Mouse (Mus musculus) CH12.LX (cell line): ENCODE results near the gene Tead1. TPM values are rescaled to one million over a fixed set of nuclear protein-coding genes. Genes with fewer than 3 reads are reported as not detected.

Source experiments
- DNase-seq: peaks from one replicate; pipeline ENCODE4 v3.0.0-alpha.2; 2013; ENCODE audit errors: extremely low read depth
- H3K27ac ChIP-seq: 2 replicates; pipeline ENCODE4 v1.5.1; 2012; ENCODE audit warnings: low read depth, mild to moderate bottlenecking, control low read depth, moderate library complexity; ENCODE audit not compliant: insufficient read depth
- H3K27me3 ChIP-seq: replicated peaks from 2 replicates; pipeline ENCODE3; 2012; ENCODE audit warnings: inconsistent platforms
- H3K36me3 ChIP-seq, 2 experiments: replicated peaks in 1 of 2; 2 replicates each; pipeline versions ENCODE3 to v1.6.1; 2012; ENCODE audit warnings: inconsistent platforms in 1 of 2, low read length in 1 of 2, mild to moderate bottlenecking in 1 of 2, mixed read lengths in 1 of 2, moderate library complexity in 1 of 2; ENCODE audit not compliant: control insufficient read depth in 1 of 2, insufficient read depth in 1 of 2
- H3K4me1 ChIP-seq, 2 experiments: 2 replicates each; pipeline ENCODE4 v1.6.1; 2012; ENCODE audit warnings: inconsistent platforms in 1 of 2, moderate library complexity in 1 of 2; ENCODE audit not compliant: insufficient read depth in 2 of 2, control insufficient read depth in 1 of 2
- H3K4me2 ChIP-seq: 2 replicates; pipeline ENCODE4 v1.6.1; 2012; ENCODE audit warnings: low read depth, mild to moderate bottlenecking, control low read depth; ENCODE audit not compliant: poor library complexity, insufficient read depth, severe bottlenecking
- H3K4me3 ChIP-seq, 3 experiments: fragments of 150-350 bp in 1 of 3; sonication (generic) in 1 of 3; replicated peaks in 1 of 3; 2 replicates each; pipeline versions ENCODE3 to v1.5.1; 2011 to 2012; ENCODE audit warnings: low read depth in 2 of 3, low read length in 2 of 3, mild to moderate bottlenecking in 2 of 3, moderate library complexity in 2 of 3, control low read depth in 1 of 3, improper control_type of control experiment in 1 of 3, inconsistent platforms in 1 of 3, mixed read lengths in 1 of 3; ENCODE audit not compliant: poor library complexity in 1 of 3
- H3K79me2 ChIP-seq: replicated peaks from 2 replicates; pipeline ENCODE4 v1.6.1; 2012; ENCODE audit warnings: mild to moderate bottlenecking, moderate library complexity; ENCODE audit not compliant: control insufficient read depth, poor library complexity, insufficient read depth, severe bottlenecking; ENCODE audit errors: extremely low read depth
- H3K9ac ChIP-seq: 2 replicates; pipeline ENCODE4 v1.6.1; 2012; ENCODE audit warnings: low read depth, mild to moderate bottlenecking, control low read depth, moderate library complexity; ENCODE audit not compliant: insufficient read depth
- H3K9me3 ChIP-seq: replicated peaks from 2 replicates; pipeline ENCODE3; 2012; ENCODE audit warnings: low read length, inconsistent platforms, mixed read lengths
- BHLHE40 ChIP-seq: IDR thresholded peaks from 2 replicates; pipeline ENCODE4 v1.6.1; 2011; ENCODE audit warnings: mild to moderate bottlenecking, low read depth, low read length, improper control_type of control experiment
- CHD1 ChIP-seq: IDR thresholded peaks from 2 replicates; pipeline ENCODE4 v1.6.1; 2012; ENCODE audit warnings: low read depth, low read length, improper control_type of control experiment, inconsistent platforms
- CTCF ChIP-seq, 2 experiments: IDR thresholded peaks in 1 of 2; conservative IDR thresholded peaks in 1 of 2; 2 replicates each; pipeline ENCODE4 v1.5.1; 2011 to 2012; ENCODE audit warnings: low read depth in 2 of 2, low read length in 2 of 2, improper control_type of control experiment in 1 of 2, inconsistent platforms in 1 of 2, mild to moderate bottlenecking in 1 of 2, moderate library complexity in 1 of 2
- E2F4 ChIP-seq: IDR thresholded peaks from 2 replicates; pipeline ENCODE4 v1.6.1; 2011; ENCODE audit warnings: low read depth, low read length, improper control_type of control experiment; ENCODE audit not compliant: insufficient replicate concordance
- EP300 ChIP-seq: IDR thresholded peaks from 2 replicates; pipeline ENCODE4 v1.6.1; 2011; ENCODE audit warnings: low read length, improper control_type of control experiment
- HCFC1 ChIP-seq: IDR thresholded peaks from 2 replicates; pipeline ENCODE4 v1.6.1; 2012; ENCODE audit warnings: low read depth, mild to moderate bottlenecking, inconsistent platforms, low read length, improper control_type of control experiment
- JUN ChIP-seq: IDR thresholded peaks from 2 replicates; pipeline ENCODE4 v1.6.1; 2011; ENCODE audit warnings: low read depth, mild to moderate bottlenecking, low read length, improper control_type of control experiment, moderate library complexity; ENCODE audit not compliant: insufficient read depth
- JUND ChIP-seq: conservative IDR thresholded peaks from 2 replicates; pipeline ENCODE4 v1.6.1; 2011; ENCODE audit warnings: low read depth, low read length, improper control_type of control experiment
- MAFK ChIP-seq: IDR thresholded peaks from 2 replicates; pipeline ENCODE4 v1.6.1; 2011; ENCODE audit warnings: low read length, improper control_type of control experiment; ENCODE audit not compliant: insufficient replicate concordance
- MXI1 ChIP-seq: IDR thresholded peaks from 2 replicates; pipeline ENCODE4 v1.6.1; 2011; ENCODE audit warnings: mild to moderate bottlenecking, low read depth, low read length, improper control_type of control experiment
- NELFE ChIP-seq: IDR thresholded peaks from 2 replicates; pipeline ENCODE4 v1.6.1; 2011; ENCODE audit warnings: low read depth, low read length, improper control_type of control experiment
- NRF1 ChIP-seq: IDR thresholded peaks from 2 replicates; pipeline ENCODE4 v1.6.1; 2014; ENCODE audit warnings: low read depth, mild to moderate bottlenecking, inconsistent platforms, low read length, improper control_type of control experiment, moderate library complexity
- PAX5 ChIP-seq: IDR thresholded peaks from 2 replicates; pipeline ENCODE4 v1.6.1; 2012; ENCODE audit warnings: low read length, inconsistent platforms, mixed read lengths
- POLR2A ChIP-seq: IDR thresholded peaks from 2 replicates; pipeline ENCODE4 v1.6.1; 2011; ENCODE audit warnings: low read depth, mild to moderate bottlenecking, improper control_type of control experiment, low read length
- RAD21 ChIP-seq: IDR thresholded peaks from 2 replicates; pipeline ENCODE4 v1.6.1; 2011; ENCODE audit warnings: low read depth, mild to moderate bottlenecking, low read length, improper control_type of control experiment, moderate library complexity
- RCOR1 ChIP-seq: conservative IDR thresholded peaks from 2 replicates; pipeline ENCODE4 v1.6.1; 2012; ENCODE audit warnings: low read depth, mild to moderate bottlenecking, inconsistent platforms, low read length, improper control_type of control experiment
- SIN3A ChIP-seq: IDR thresholded peaks from 2 replicates; pipeline ENCODE4 v1.6.1; 2012; ENCODE audit warnings: low read length, improper control_type of control experiment, inconsistent platforms
- SMC3 ChIP-seq: IDR thresholded peaks from 2 replicates; pipeline ENCODE4 v1.6.1; 2011; ENCODE audit warnings: low read depth, low read length, improper control_type of control experiment
- TCF12 ChIP-seq: IDR thresholded peaks from 2 replicates; pipeline ENCODE4 v1.6.1; 2014; ENCODE audit warnings: low read depth, mild to moderate bottlenecking, inconsistent platforms, low read length, improper control_type of control experiment
- USF2 ChIP-seq: conservative IDR thresholded peaks from 2 replicates; pipeline ENCODE4 v1.6.1; 2011; ENCODE audit warnings: low read depth, low read length, improper control_type of control experiment
- ZC3H11A ChIP-seq: IDR thresholded peaks from 2 replicates; pipeline ENCODE4 v1.6.1; 2012; ENCODE audit warnings: low read depth, mild to moderate bottlenecking, inconsistent platforms, low read length, improper control_type of control experiment
- ZKSCAN1 ChIP-seq: IDR thresholded peaks from 2 replicates; pipeline ENCODE4 v1.6.1; 2012; ENCODE audit warnings: low read depth, inconsistent platforms, low read length, improper control_type of control experiment, borderline replicate concordance
- dilution Hi-C: fragments of 300-500 bp; cut with MboI; formaldehyde crosslinking; loops from 2 replicates; pipeline ENCODE4 v1.14.3; 2020; ENCODE audit warnings: low sequenced_read_pairs; ENCODE audit not compliant: extremely low pct_unique_long_range_greater_than_20kb, extremely low pct_ligation_motif_present
- in situ Hi-C: fragments of 300-500 bp; cut with MboI; formaldehyde crosslinking; loops from 3 replicates; pipeline ENCODE4 v1.14.3; 2019; ENCODE audit warnings: low sequenced_read_pairs, low pct_ligation_motif_present, low pct_unique_long_range_greater_than_20kb, mixed read lengths
- polyA plus RNA-seq: library from polyadenylated mRNA; unstranded; fragments of >175 nt; gene quantifications from 2 replicates; pipeline ENCODE4 v1.2.1, GENCODE M21; 2012; ENCODE audit warnings: low read depth; ENCODE audit not compliant: insufficient read length
- total RNA-seq, 2 experiments: library from RNA; depleted of rRNA; stranded (reverse); fragments of 300-350 nt in 1 of 2; fragments of >200 nt in 1 of 2; gene quantifications; 2 replicates each; pipeline ENCODE4 v1.2.3; 2012 to 2014

Tead1 gene
- total and polyA plus RNA-seq, 3 experiments, result not detected

DNA sequence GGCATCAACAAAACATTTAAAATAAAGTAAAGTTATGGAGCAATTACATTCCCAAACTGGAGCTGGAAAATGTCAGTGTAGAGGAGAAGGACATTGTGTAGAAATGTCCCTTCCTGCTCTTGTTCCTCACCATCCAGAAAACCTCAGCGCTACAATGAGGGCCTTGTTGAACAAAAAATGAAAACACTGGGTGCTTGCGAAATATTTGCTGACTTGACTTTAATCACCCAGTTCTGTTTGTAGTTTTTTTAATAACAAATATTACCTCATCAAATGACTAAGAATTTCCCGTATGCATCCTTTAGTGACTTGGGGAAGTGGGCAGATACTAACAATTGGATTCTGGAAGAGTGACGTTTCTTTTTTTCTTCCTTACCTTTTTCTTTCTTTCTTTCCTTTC is 31.7 kb upstream of the Tead1 start:
- Histone ChIP-seq H3K79me2 (no peaks in the 10 kb centered on the region), H3K4me3 (no peak overlapping the region), H3K27me3 (no peaks in the 10 kb centered on the region), H3K4me2 (no peak overlapping the region), H3K27ac (no peak overlapping the region), H3K4me1 (no peaks in the 10 kb centered on the region), H3K36me3 (no peaks in the 10 kb centered on the region), H3K9me3 (no peaks in the 10 kb centered on the region), H3K9ac (no peak overlapping the region)
- in situ Hi-C loops (no loop called here), dilution Hi-C loops (no loop called here)
- DNase-seq, result no peak
- TF ChIP-seq MAFK (peak; percentile 67; the same call in 1 of the 2 replicates), E2F4 (no peak)

DNA sequence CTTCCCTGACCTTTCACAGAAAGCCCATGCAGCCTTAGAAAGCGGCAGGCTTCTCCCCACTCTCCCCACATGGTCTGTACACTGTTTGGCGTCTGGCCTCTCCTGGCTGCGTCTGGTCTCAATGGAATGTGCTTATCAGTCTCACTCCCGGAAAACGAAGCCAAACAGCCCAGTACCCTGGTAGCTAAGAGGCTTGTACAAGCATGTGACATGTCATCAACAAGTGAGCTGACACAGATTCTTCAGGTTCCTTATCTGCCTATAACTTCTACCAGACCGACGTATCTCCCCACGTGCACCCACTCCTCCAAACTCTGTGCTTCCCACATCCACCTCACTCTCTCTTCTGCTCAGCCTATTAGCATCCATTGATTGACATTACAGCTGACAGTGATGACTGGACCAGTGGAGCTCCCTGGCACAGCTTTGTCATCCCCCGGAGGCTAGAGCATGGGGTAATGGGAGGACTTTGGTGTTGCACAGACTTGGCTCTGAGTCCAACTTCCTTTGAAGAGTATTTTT is 22.9 kb upstream of the Tead1 start:
- H3K4me1 ChIP-seq, result no peaks in the 10 kb centered on the region
- no peak overlapping the region for H3K4me3 ChIP-seq
- TF ChIP-seq E2F4, result no peak
- TF ChIP-seq NRF1, result no peak
- no peak for TF ChIP-seq NELFE
- no peak for TF ChIP-seq MXI1
- no peak for TF ChIP-seq HCFC1
- TF ChIP-seq SMC3, result no peak
- TF ChIP-seq CTCF (conservative IDR thresholded peaks at IDR 0.05 in 1 of 2, IDR thresholded peaks at IDR 0.05 in 1 of 2; ENCODE audit: low read depth in 2 of 2, low read length in 2 of 2), result no peak
- no peak for TF ChIP-seq USF2
- no peak for TF ChIP-seq POLR2A
- no peak for TF ChIP-seq ZKSCAN1
- TF ChIP-seq TCF12, result no peak
- no peak for TF ChIP-seq RCOR1
- no peak for TF ChIP-seq CHD1
- TF ChIP-seq, all 38 proteins: peak for 0
- no peak for DNase-seq
- no peak overlapping the region for H3K9ac ChIP-seq
- H3K79me2 ChIP-seq, result no peaks in the 10 kb centered on the region
- H3K4me2 ChIP-seq, result no peak overlapping the region
- in situ Hi-C loops, result no loop called here
- dilution Hi-C loops, result no loop called here
- no peak overlapping the region for H3K27ac ChIP-seq
- no peaks in the 10 kb centered on the region for H3K27me3 ChIP-seq
- H3K9me3 ChIP-seq, result no peaks in the 10 kb centered on the region
- no peaks in the 10 kb centered on the region for H3K36me3 ChIP-seq

GRCm38 (mm10) chr7:112658939-112659338 is 20.2 kb upstream of the Tead1 start:
- Histone ChIP-seq H3K27me3 (no peaks in the 10 kb centered on the region), H3K4me1 (peaks cover 0 to 12% of the 10 kb centered on the region in 2 experiments; a peak in 2 of 4 replicates), H3K4me3 (no peak overlapping the region), H3K36me3 (no peaks in the 10 kb centered on the region), H3K9me3 (no peaks in the 10 kb centered on the region), H3K4me2 (no peak overlapping the region), H3K9ac (no peak overlapping the region), H3K79me2 (no peaks in the 10 kb centered on the region), H3K27ac (no peak overlapping the region)
- TF ChIP-seq ZKSCAN1, result no peak
- TF ChIP-seq BHLHE40, result no peak
- TF ChIP-seq POLR2A, result no peak
- TF ChIP-seq CHD1, result no peak
- no peak for TF ChIP-seq NRF1
- TF ChIP-seq JUND, result no peak
- no peak for TF ChIP-seq CTCF (conservative IDR thresholded peaks at IDR 0.05 in 1 of 2, IDR thresholded peaks at IDR 0.05 in 1 of 2; ENCODE audit: low read depth in 2 of 2, low read length in 2 of 2)
- no peak for TF ChIP-seq SIN3A
- no peak for TF ChIP-seq PAX5
- no peak for TF ChIP-seq EP300
- TF ChIP-seq ZC3H11A, result no peak
- TF ChIP-seq JUN, result no peak
- TF ChIP-seq RAD21, result no peak
- no peak for TF ChIP-seq MXI1
- DNase-seq, result no peak
- dilution Hi-C loops (no loop called here), in situ Hi-C loops (no loop called here)
